Mouse (Mus musculus): ENCODE data around the gene Mill2. TPM values are rescaled to one million over a fixed set of nuclear protein-coding genes. Genes with fewer than 3 reads are reported as not detected.
"Not testable (repeated sequence)": the region's sequence is repeated elsewhere in the genome, so short reads cannot be mapped to it uniquely, and the experiment has no call there.

The Mill2 gene
- polyA plus RNA-seq, 1 experiment from 2014 or later = 0.58 TPM

DNA sequence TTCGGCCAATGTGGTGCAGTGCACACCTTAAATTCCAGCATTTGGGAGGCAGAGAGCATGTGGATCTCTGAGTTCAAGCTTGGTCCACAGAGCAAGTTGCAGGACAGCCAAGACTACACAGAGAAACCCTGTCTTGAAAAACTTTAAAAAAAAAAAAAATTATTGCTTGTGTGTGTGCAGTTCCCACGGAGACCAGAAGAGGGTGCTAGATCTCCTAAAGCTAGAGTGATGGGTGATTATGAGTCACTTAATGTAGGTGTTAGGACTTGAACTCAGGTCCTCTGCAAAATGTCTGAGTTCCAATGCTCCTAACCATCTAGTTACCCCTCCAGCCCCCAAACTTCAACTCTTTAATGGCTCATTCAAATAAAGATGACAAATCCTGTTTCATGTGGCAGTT lies 28.7 kb downstream of the Mill2 start:
- Histone ChIP-seq H3K9me3 (ENCODE audit: control insufficient read depth, low read length) (peaks cover 7% of the 10 kb centered on the region; the same call in 1 of the 2 replicates), H3K27me3 (replicated peaks; ENCODE audit: control insufficient read depth, insufficient read depth, low read length) (no peaks in the 10 kb centered on the region), H3K27ac (replicated peaks; ENCODE audit: low read depth, low read length) (no peak overlapping the region), H3K36me3 (ENCODE audit: control insufficient read depth, insufficient read depth, low read length) (no peaks in the 10 kb centered on the region), H3K4me1 (ENCODE audit: control insufficient read depth, insufficient read depth, low read length) (0 out of 2 replicates have a peak, but pooled peaks cover 3% of the 10 kb centered on the region), H3K9ac (ENCODE audit: low read depth, low read length) (no peak overlapping the region), H3K4me3 (ENCODE audit: low read depth, low read length) (no peak overlapping the region), H3K4me2 (ENCODE audit: low read depth, low read length) (no peak overlapping the region)
- 92% methylated on average over 2 of the region's 2 CpGs for WGBS
- DNase-seq (ENCODE audit: low spot score) (no peak), ATAC-seq (ENCODE audit: low read depth) (no peak)

DNA sequence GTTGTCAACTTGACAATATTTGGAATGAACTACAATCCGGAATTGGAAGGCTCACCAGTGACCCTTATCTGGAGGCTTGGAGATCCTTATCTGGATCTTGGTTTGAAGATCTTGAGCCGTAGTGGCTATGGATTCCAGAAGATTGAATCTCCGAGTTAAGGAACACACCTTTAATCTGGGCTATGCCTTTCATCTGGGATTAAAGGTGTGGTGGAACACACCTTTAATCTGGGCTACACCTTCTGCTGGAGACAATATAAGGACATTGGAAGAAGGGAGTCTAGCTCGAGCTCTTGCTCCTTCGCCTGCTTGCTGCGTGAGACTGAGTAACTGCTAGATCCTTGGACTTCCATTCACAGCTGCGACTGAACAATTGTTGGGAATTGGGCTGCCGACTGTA lies 31.3 kb downstream of the Mill2 start, which contains the start of gene Pglyrp1:
Gene Pglyrp1 (plus strand): TSS at position 301 of the 400 bp plus-strand sequence.
- not testable (repeated sequence) for H3K4me1 ChIP-seq (ENCODE audit: control insufficient read depth, insufficient read depth, low read length); H3K27ac ChIP-seq (replicated peaks; ENCODE audit: low read depth, low read length); H3K27me3 ChIP-seq (replicated peaks; ENCODE audit: control insufficient read depth, insufficient read depth, low read length); H3K9me3 ChIP-seq (ENCODE audit: control insufficient read depth, low read length); H3K36me3 ChIP-seq (ENCODE audit: control insufficient read depth, insufficient read depth, low read length); DNase-seq (ENCODE audit: low spot score); H3K9ac ChIP-seq (ENCODE audit: low read depth, low read length); H3K4me3 ChIP-seq (ENCODE audit: low read depth, low read length); ATAC-seq (ENCODE audit: low read depth); H3K4me2 ChIP-seq (ENCODE audit: low read depth, low read length)
- WGBS = no CpG with 5 or more reads among the region's 8 CpGs

- peak; percentile 51 for ATAC-seq (ENCODE audit: low read depth)
- H3K9ac ChIP-seq (ENCODE audit: low read depth, low read length) = peak overlapping the region; percentile 59
- no peaks in the 10 kb centered on the region for H3K36me3 ChIP-seq (ENCODE audit: control insufficient read depth, insufficient read depth, low read length)
- 0 out of 2 replicates have a peak, but pooled peaks cover 3% of the 10 kb centered on the region for H3K4me1 ChIP-seq (ENCODE audit: control insufficient read depth, insufficient read depth, low read length)
- WGBS = 28% methylated on average over 13 of the region's 14 CpGs
- DNase-seq (ENCODE audit: low spot score) = peak; percentile 30
- H3K4me3 ChIP-seq (ENCODE audit: low read depth, low read length) = peak overlapping the region; percentile 37
- H3K4me2 ChIP-seq (ENCODE audit: low read depth, low read length) = peak overlapping the region; percentile 61
- H3K27ac ChIP-seq (replicated peaks; ENCODE audit: low read depth, low read length) = no peak overlapping the region
- no peaks in the 10 kb centered on the region for H3K27me3 ChIP-seq (replicated peaks; ENCODE audit: control insufficient read depth, insufficient read depth, low read length)
- peaks cover 7% of the 10 kb centered on the region; the same call in 1 of the 2 replicates for H3K9me3 ChIP-seq (ENCODE audit: control insufficient read depth, low read length)
These were observed 32.4 kb downstream of the Mill2 start for GRCm38 (mm10) chr7:18872014-18872802.

GRCm38 (mm10) chr7:18872816-18873215 lies 33.0 kb downstream of the Mill2 start:
- Histone ChIP-seq H3K4me3 (ENCODE audit: low read depth, low read length) (peak overlapping the region; percentile 37), H3K9ac (ENCODE audit: low read depth, low read length) (peak overlapping the region; percentile 59), H3K4me2 (ENCODE audit: low read depth, low read length) (peak overlapping the region; percentile 61), H3K4me1 (ENCODE audit: control insufficient read depth, insufficient read depth, low read length) (0 out of 2 replicates have a peak, but pooled peaks cover 3% of the 10 kb centered on the region), H3K36me3 (ENCODE audit: control insufficient read depth, insufficient read depth, low read length) (no peaks in the 10 kb centered on the region), H3K27ac (replicated peaks; ENCODE audit: low read depth, low read length) (no peak overlapping the region), H3K9me3 (ENCODE audit: control insufficient read depth, low read length) (peaks cover 7% of the 10 kb centered on the region; the same call in 1 of the 2 replicates), H3K27me3 (replicated peaks; ENCODE audit: control insufficient read depth, insufficient read depth, low read length) (no peaks in the 10 kb centered on the region)
- 3% methylated on average over 7 of the region's 7 CpGs for WGBS
- ATAC-seq (ENCODE audit: low read depth) (peak; percentile 60; the same call in 1 of the 2 replicates), DNase-seq (ENCODE audit: low spot score) (no peak)

DNA sequence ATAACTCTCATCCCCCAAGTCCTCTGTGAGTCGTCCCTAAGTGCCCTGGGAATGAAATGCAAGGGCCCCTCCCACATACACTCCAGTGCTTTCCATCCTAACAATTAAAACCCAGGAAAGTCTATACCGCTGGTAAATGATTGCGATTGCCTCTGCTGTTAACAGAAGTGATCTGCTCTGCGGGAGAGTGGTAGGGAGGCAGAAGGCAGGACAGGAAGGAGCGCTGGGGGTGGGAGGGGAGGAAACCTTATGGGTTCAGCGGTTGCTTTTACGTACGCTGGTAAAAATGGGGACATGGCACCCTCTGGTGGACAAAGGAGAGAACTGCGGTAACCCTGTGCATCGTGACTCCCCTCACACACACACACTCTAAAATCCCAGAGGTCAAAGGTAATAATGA lies 33.5 kb downstream of the Mill2 start:
- Histone ChIP-seq H3K9ac (ENCODE audit: low read depth, low read length) (peak overlapping the region; percentile 59; the same call in 1 of the 2 replicates), H3K27me3 (replicated peaks; ENCODE audit: control insufficient read depth, insufficient read depth, low read length) (no peaks in the 10 kb centered on the region), H3K27ac (replicated peaks; ENCODE audit: low read depth, low read length) (no peak overlapping the region), H3K4me1 (ENCODE audit: control insufficient read depth, insufficient read depth, low read length) (0 out of 2 replicates have a peak, but pooled peaks cover 3% of the 10 kb centered on the region), H3K4me3 (ENCODE audit: low read depth, low read length) (peak overlapping the region; percentile 37), H3K36me3 (ENCODE audit: control insufficient read depth, insufficient read depth, low read length) (no peaks in the 10 kb centered on the region), H3K9me3 (ENCODE audit: control insufficient read depth, low read length) (peaks cover 4% of the 10 kb centered on the region; the same call in 1 of the 2 replicates), H3K4me2 (ENCODE audit: low read depth, low read length) (peak overlapping the region; percentile 61)
- 0% methylated on average over 10 of the region's 10 CpGs for WGBS
- DNase-seq (ENCODE audit: low spot score) = peak; percentile 89
- ATAC-seq (ENCODE audit: low read depth) = peak; percentile 86

GRCm38 (mm10) chr7:18875372-18875771 lies 35.6 kb downstream of the Mill2 start:
- 74% methylated on average over 5 of the region's 5 CpGs for WGBS
- ATAC-seq (ENCODE audit: low read depth) = no peak

GRCm38 (mm10) chr7:18878691-18879090 lies 38.9 kb downstream of the Mill2 start:
- DNase-seq (ENCODE audit: low spot score) (no peak), ATAC-seq (ENCODE audit: low read depth) (no peak)
- no peak overlapping the region for H3K9ac ChIP-seq (ENCODE audit: low read depth, low read length)
- 57% methylated on average over 7 of the region's 7 CpGs for WGBS
- H3K4me3 ChIP-seq (ENCODE audit: low read depth, low read length) = no peak overlapping the region
- H3K36me3 ChIP-seq (ENCODE audit: control insufficient read depth, insufficient read depth, low read length) = no peaks in the 10 kb centered on the region
- H3K4me1 ChIP-seq (ENCODE audit: control insufficient read depth, insufficient read depth, low read length) = no peaks in the 10 kb centered on the region
- H3K27ac ChIP-seq (replicated peaks; ENCODE audit: low read depth, low read length) = no peak overlapping the region
- no peaks in the 10 kb centered on the region for H3K9me3 ChIP-seq (ENCODE audit: control insufficient read depth, low read length)
- H3K27me3 ChIP-seq (replicated peaks; ENCODE audit: control insufficient read depth, insufficient read depth, low read length) = no peaks in the 10 kb centered on the region
- H3K4me2 ChIP-seq (ENCODE audit: low read depth, low read length) = no peak overlapping the region

More at GRCm38 (mm10) chr7:18875372-18875771, 35.6 kb downstream of the Mill2 start:
- Histone ChIP-seq H3K9me3 (ENCODE audit: control insufficient read depth, low read length) (no peaks in the 10 kb centered on the region), H3K27ac (replicated peaks; ENCODE audit: low read depth, low read length) (no peak overlapping the region), H3K4me2 (ENCODE audit: low read depth, low read length) (no peak overlapping the region), H3K4me3 (ENCODE audit: low read depth, low read length) (no peak overlapping the region), H3K4me1 (ENCODE audit: control insufficient read depth, insufficient read depth, low read length) (0 out of 2 replicates have a peak, but pooled peaks cover 3% of the 10 kb centered on the region), H3K27me3 (replicated peaks; ENCODE audit: control insufficient read depth, insufficient read depth, low read length) (no peaks in the 10 kb centered on the region), H3K9ac (ENCODE audit: low read depth, low read length) (no peak overlapping the region), H3K36me3 (ENCODE audit: control insufficient read depth, insufficient read depth, low read length) (no peaks in the 10 kb centered on the region)
- DNase-seq (ENCODE audit: low spot score) = no peak

DNA sequence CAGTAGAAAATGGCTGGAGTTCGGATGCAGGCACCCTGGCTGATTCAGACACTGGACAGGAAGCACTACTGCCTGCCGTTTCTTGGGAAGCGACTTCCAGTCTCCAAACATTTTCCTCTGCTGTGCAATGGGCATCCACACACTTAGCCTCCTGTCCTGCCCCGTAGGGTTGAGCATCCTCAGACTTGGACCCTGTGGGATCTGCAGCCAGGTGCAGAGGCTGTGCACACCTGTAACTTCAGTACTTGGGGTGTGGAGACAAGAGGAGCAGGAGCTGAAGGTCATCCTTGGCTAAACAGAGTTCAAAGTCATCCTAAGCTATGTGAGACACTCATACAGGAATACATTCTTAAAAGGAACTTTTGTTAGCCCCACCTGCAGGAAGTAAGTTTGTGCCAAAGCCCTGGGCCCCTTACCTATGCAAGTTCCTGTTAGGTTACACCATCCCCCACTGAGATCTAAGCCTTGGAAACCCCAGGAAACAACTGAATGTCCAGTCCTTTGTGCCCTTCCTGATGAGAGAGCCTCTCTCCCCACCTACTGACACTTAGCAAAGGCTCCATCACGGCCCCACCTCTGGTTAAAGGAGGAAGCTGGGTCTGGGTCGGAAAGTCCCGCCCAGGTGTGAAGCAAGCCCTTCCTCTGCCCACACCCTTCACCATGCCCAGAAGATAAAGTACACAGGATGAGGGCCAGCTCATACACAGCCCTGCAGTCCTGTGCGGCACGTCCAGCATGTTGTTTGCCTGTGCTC lies 44.4 kb downstream of the Mill2 start:
- DNase-seq (ENCODE audit: low spot score) (no peak), ATAC-seq (ENCODE audit: low read depth) (peak; percentile 20; the same call in 1 of the 2 replicates)
- H3K4me3 ChIP-seq (ENCODE audit: low read depth, low read length) = no peak overlapping the region
- no peak overlapping the region for H3K9ac ChIP-seq (ENCODE audit: low read depth, low read length)
- H3K27me3 ChIP-seq (replicated peaks; ENCODE audit: control insufficient read depth, insufficient read depth, low read length) = no peaks in the 10 kb centered on the region
- no peaks in the 10 kb centered on the region for H3K4me1 ChIP-seq (ENCODE audit: control insufficient read depth, insufficient read depth, low read length)
- H3K36me3 ChIP-seq (ENCODE audit: control insufficient read depth, insufficient read depth, low read length) = no peaks in the 10 kb centered on the region
- no peak overlapping the region for H3K4me2 ChIP-seq (ENCODE audit: low read depth, low read length)
- H3K9me3 ChIP-seq (ENCODE audit: control insufficient read depth, low read length) = no peaks in the 10 kb centered on the region
- H3K27ac ChIP-seq (replicated peaks; ENCODE audit: low read depth, low read length) = no peak overlapping the region
- 59% methylated on average over 9 of the region's 9 CpGs for WGBS

All from embryonic facial prominence, embryonic 14.5 days (tissue).